Mouse (Mus musculus): ENCODE measurements at regions not wholly inside any gene's neighbourhood (a gene's known extent, or its start where the extent isn't known, plus 50 kb on each side); places are given as distances from the start of the nearest gene placed in this dataset.

DNA sequence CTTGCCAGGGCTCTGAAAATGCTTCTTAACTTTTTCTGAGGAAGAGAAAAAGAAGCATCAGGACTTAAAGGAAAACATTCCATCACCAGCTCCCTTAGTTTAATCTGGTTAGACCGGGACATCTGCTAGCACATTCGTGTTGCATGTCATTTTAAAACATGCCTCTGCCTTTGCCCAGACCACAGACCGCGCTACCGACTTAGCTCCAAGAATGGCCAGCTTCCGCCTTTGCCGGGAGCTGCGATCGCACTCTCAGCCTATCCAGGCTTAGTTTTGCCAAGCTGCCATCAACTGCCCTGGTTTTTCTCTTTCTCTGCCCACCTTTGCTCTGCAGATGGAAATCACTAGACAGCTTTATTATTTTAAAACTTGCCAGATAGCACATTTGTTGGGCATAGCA is 129.3 kb upstream of the Rapgef5 start:
- TF ChIP-seq CTCF (IDR thresholded peaks at IDR 0.05; ENCODE audit: extremely low read depth, insufficient read length, insufficient replicate concordance, low read depth, low read length) = no peak
- no peak for TF ChIP-seq POLR2A (IDR thresholded peaks at IDR 0.05; ENCODE audit: low read depth, low read length)
